Mouse (Mus musculus) urinary bladder, postnatal 14 days (tissue): Measurements from ENCODE around the gene Elobl.

Source experiments
- DNase-seq: peaks from one replicate; pipeline ENCODE4 v3.0.0; 2021; ENCODE audit warnings: low spot score

Gene Elobl

GRCm38 (mm10) chr11:88934089-88935000, 32.4 kb downstream of the Elobl start:
- no peak for DNase-seq

- DNase-seq, result no peak
These were observed 33.7 kb downstream of the Elobl start for GRCm38 (mm10) chr11:88933030-88933429.

- no peak for DNase-seq
These were observed 34.8 kb downstream of the Elobl start for GRCm38 (mm10) chr11:88931692-88932530.

GRCm38 (mm10) chr11:88926566-88926965, 40.2 kb downstream of the Elobl start:
- DNase-seq, result no peak
